Mouse (Mus musculus) megakaryocyte progenitor cell, adult 5-6 weeks (primary cell): ENCODE measurements at regions not wholly inside any gene's neighbourhood (a gene's known extent, or its start where the extent isn't known, plus 50 kb on each side); places are given as distances from the start of the nearest gene placed in this dataset.
A peak's percentile ranks its signal among the peaks of the same experiment; 100 is the strongest.

Experiments used
- ATAC-seq: replicated peaks from 2 replicates; pipeline ENCODE4 v1.8.0; 2016; ENCODE audit warnings: mild to moderate bottlenecking, moderate TSS enrichment, inconsistent platforms; ENCODE audit not compliant: poor library complexity

- ATAC-seq = no peak
These were observed 165.7 kb downstream of the Lrrc3b start for GRCm38 (mm10) chr14:15273107-15273506.

GRCm38 (mm10) chr14:15272364-15272763 lies 166.4 kb downstream of the Lrrc3b start:
- no peak for ATAC-seq

GRCm38 (mm10) chr14:15266287-15266686 lies 172.5 kb downstream of the Lrrc3b start:
- peak; percentile 66 for ATAC-seq

DNA sequence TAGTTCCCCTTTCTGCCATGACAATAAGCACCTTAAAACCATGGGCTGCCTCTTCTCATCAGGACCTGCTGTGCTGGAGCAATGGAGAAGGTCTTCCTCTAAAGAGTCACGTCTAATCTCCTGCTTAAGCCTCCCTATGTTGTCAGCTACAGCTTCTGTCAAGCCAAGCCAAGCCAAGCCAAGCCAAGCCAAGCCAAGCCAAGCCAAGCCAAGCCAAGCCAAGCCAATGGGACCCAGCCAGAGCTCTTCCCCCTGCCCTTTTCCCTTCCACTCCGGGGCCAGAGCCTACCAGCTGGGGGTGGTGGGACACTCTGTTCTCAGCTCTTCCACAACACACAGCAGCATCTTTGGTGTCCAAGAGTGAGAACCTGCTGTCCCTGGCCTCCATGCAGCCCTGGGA lies 175.8 kb downstream of the Lrrc3b start:
- no peak for ATAC-seq

DNA sequence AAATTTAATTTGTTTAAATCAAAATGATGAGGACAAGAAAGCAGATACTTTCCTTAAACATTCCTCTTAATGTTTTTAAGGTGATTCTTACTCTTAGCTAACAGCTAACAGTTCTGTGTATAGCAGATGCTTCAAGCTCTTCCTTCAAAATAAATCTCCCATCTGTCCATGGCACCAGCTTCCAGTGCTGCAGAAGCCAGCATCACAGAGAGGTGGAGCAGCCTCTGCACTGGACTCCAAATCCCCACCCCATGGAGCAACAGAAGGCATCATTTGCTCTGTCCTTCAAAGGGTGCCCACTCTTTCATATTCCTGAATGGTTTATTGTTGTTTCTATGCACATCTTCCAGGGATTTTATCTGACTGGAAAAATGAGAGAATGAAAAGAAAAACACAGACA lies 183.1 kb downstream of the Lrrc3b start:
- no peak for ATAC-seq

GRCm38 (mm10) chr14:15205626-15206025 lies 233.2 kb downstream of the Lrrc3b start:
- ATAC-seq = peak; percentile 81

- peak; percentile 66 for ATAC-seq
These were observed 234.5 kb downstream of the Lrrc3b start for GRCm38 (mm10) chr14:15204284-15204683.
